8 mouse cellular contexts compared by ENCODE assay signal in genomic region chr11:30197564-30198090, GRCm38 (mm10).
DNase-seq lines count a peak whose midpoint lies in the region; ATAC-seq and TF ChIP-seq lines count a peak whose summit lies in the region.

No protein-coding gene starts in this region.

- DNase-seq in right cerebral cortex, postnatal 25 days = peak; percentile 23
- no peak for DNase-seq in right cerebral cortex, adult 2 months (ENCODE audit: low spot score in 2 of 2)
- DNase-seq in embryo, embryonic 10.5 days (ENCODE audit: low spot score) = peak; percentile 62
- DNase-seq in heart, embryonic 10.5 days (ENCODE audit: low spot score) = peak; percentile 91
- peak; percentile 88 for DNase-seq in kidney, postnatal 14 days
- no peak for DNase-seq in c-Kit-positive CD71-positive TER-119-positive erythroid progenitor cells, embryonic 14.5 days (ENCODE audit: low spot score)

- peaks cover 40% of the 10 kb centered on the region for H3K4me1 ChIP-seq in heart, embryonic 10.5 days
- H3K4me1 ChIP-seq in small intestine, adult 2 months (ENCODE audit: control insufficient read depth, insufficient read depth, insufficient read length, low read length) = peaks cover 22% of the 10 kb centered on the region

- H3K36me3 ChIP-seq in heart, embryonic 10.5 days = peaks cover 16% of the 10 kb centered on the region
- H3K36me3 ChIP-seq in small intestine, adult 2 months (ENCODE audit: control insufficient read depth, insufficient read depth, low read length) = no peaks in the 10 kb centered on the region

- no peaks in the 10 kb centered on the region for H3K27me3 ChIP-seq in heart, embryonic 10.5 days (ENCODE audit: insufficient read depth, poor library complexity, severe bottlenecking)
- H3K27me3 ChIP-seq in small intestine, adult 2 months (ENCODE audit: control insufficient read depth, insufficient read depth, low read length) = no peaks in the 10 kb centered on the region

- peak overlapping the region; percentile 73 for H3K4me3 ChIP-seq in heart, embryonic 10.5 days
- H3K4me3 ChIP-seq in small intestine, adult 2 months (ENCODE audit: low read depth, low read length) = peak overlapping the region; percentile 72

- no peak for TF ChIP-seq CTCF in small intestine, adult 2 months (IDR thresholded peaks at IDR 0.05; ENCODE audit: extremely low read depth, insufficient read length, insufficient replicate concordance, low read depth, low read length)

- peak overlapping the region; percentile 88 for H3K27ac ChIP-seq in heart, embryonic 10.5 days
- H3K27ac ChIP-seq in small intestine, adult 2 months (ENCODE audit: insufficient read depth, low read depth, low read length) = peak overlapping the region; percentile 95

- TF ChIP-seq POLR2A in small intestine, adult 2 months (IDR thresholded peaks at IDR 0.05; ENCODE audit: low read depth, low read length) = peak; percentile 50

- no peaks in the 10 kb centered on the region for H3K9me3 ChIP-seq in heart, embryonic 10.5 days

- WGBS in heart, embryonic 10.5 days = under 1% methylated on average over 21 of the region's 21 CpGs
- 4% methylated on average over 21 of the region's 21 CpGs for WGBS in small intestine, adult 2 months

- ATAC-seq in megakaryocyte, adult 5-6 weeks (ENCODE audit: poor library complexity, severe bottlenecking) = peak; percentile 59

Comparison
In these comparisons a context has a peak if more than half of its experiments do, and no peak if none do; other contexts are left out.
1. DNase-seq: peak in right cerebral cortex, postnatal 25 days (single experiment), embryo, embryonic 10.5 days (single experiment), heart, embryonic 10.5 days (single experiment) and kidney, postnatal 14 days (single experiment); none in right cerebral cortex, adult 2 months (0 of 2) and c-Kit-positive CD71-positive TER-119-positive erythroid progenitor cells, embryonic 14.5 days (single experiment).